Mouse (Mus musculus) thymus, postnatal 4 days (tissue): ENCODE data around the gene Dock9.
A peak's percentile ranks its signal among the peaks of the same experiment; 100 is the strongest.

Source experiments
- DNase-seq: peaks from one replicate; pipeline ENCODE4 v3.0.0; 2021

The Dock9 gene

GRCm38 (mm10) chr14:121791112-121791511 is 6.5 kb downstream of the Dock9 start:
- DNase-seq: no peak

- DNase-seq: no peak
Observed at GRCm38 (mm10) chr14:121789273-121789672, 8.4 kb downstream of the Dock9 start.

- DNase-seq: no peak
Observed at GRCm38 (mm10) chr14:121788451-121788850, 9.2 kb downstream of the Dock9 start.

GRCm38 (mm10) chr14:121787430-121787829 is 10.2 kb downstream of the Dock9 start:
- no peak for DNase-seq

- DNase-seq: no peak
Observed at GRCm38 (mm10) chr14:121786900-121787299, 10.7 kb downstream of the Dock9 start.

GRCm38 (mm10) chr14:121785394-121785793 is 12.2 kb downstream of the Dock9 start:
- DNase-seq: no peak

- no peak for DNase-seq
Observed at GRCm38 (mm10) chr14:121780942-121781531, 16.6 kb downstream of the Dock9 start.

GRCm38 (mm10) chr14:121780144-121780913 is 17.3 kb downstream of the Dock9 start:
- DNase-seq: no peak

- no peak for DNase-seq
Observed at GRCm38 (mm10) chr14:121779620-121780019, 18.0 kb downstream of the Dock9 start.

- DNase-seq: no peak
Observed at GRCm38 (mm10) chr14:121777279-121777831, 20.3 kb downstream of the Dock9 start.

- peak; percentile 43 for DNase-seq
Observed at GRCm38 (mm10) chr14:121776749-121777148, 20.9 kb downstream of the Dock9 start.

- DNase-seq: no peak
Observed at GRCm38 (mm10) chr14:121762021-121762452, 35.6 kb downstream of the Dock9 start.

GRCm38 (mm10) chr14:121760403-121760802 is 37.2 kb downstream of the Dock9 start:
- DNase-seq: no peak

GRCm38 (mm10) chr14:121754110-121754509 is 43.5 kb downstream of the Dock9 start:
- DNase-seq: no peak

- DNase-seq: no peak
Observed at GRCm38 (mm10) chr14:121752686-121753426, 44.8 kb downstream of the Dock9 start.

GRCm38 (mm10) chr14:121749606-121750005 is 48.0 kb downstream of the Dock9 start:
- no peak for DNase-seq

GRCm38 (mm10) chr14:121749084-121749483 is 48.6 kb downstream of the Dock9 start:
- DNase-seq: no peak

GRCm38 (mm10) chr14:121747360-121747759 is 50.3 kb downstream of the Dock9 start:
- DNase-seq: no peak

GRCm38 (mm10) chr14:121743787-121744417 is 53.7 kb downstream of the Dock9 start:
- no peak for DNase-seq

GRCm38 (mm10) chr14:121738431-121739403 is 58.9 kb downstream of the Dock9 start:
- no peak for DNase-seq

- no peak for DNase-seq
Observed at GRCm38 (mm10) chr14:121737277-121737676, 60.4 kb downstream of the Dock9 start.

GRCm38 (mm10) chr14:121735678-121736077 is 62.0 kb downstream of the Dock9 start:
- no peak for DNase-seq
